Mouse (Mus musculus) forebrain, embryonic 16.5 days (tissue): ENCODE measurements around the gene Hspe1. TPM values are rescaled to one million over a fixed set of nuclear protein-coding genes. Genes with fewer than 3 reads are reported as not detected.
"Not testable (repeated sequence)": the region's sequence is repeated elsewhere in the genome, so short reads cannot be mapped to it uniquely, and the experiment has no call there.

ENCODE experiments used
- ATAC-seq: fragments of 200-750 bp; cut with Nextera tagmentation; 2 replicates; pipeline ENCODE4 v1.8.0; 2017; ENCODE audit warnings: mild to moderate bottlenecking, moderate library complexity
- H3K27ac ChIP-seq: fragments of 300-500 bp; sonication (generic); 2 replicates; pipeline ENCODE4 v1.5.1; 2014; ENCODE audit warnings: low read length, control low read depth
- H3K27me3 ChIP-seq: fragments of 300-500 bp; sonication (generic); replicated peaks from 2 replicates; pipeline ENCODE4 v1.6.1; 2014; ENCODE audit warnings: low read length; ENCODE audit not compliant: control insufficient read depth, insufficient read depth
- H3K36me3 ChIP-seq: fragments of 300-500 bp; sonication (generic); 2 replicates; pipeline ENCODE4 v1.6.1; 2014; ENCODE audit not compliant: control insufficient read depth, insufficient read depth
- H3K4me1 ChIP-seq: fragments of 300-500 bp; sonication (generic); replicated peaks from 2 replicates; pipeline ENCODE4 v1.6.1; 2014; ENCODE audit warnings: low read length; ENCODE audit not compliant: control insufficient read depth, insufficient read depth
- H3K4me2 ChIP-seq: fragments of 300-500 bp; sonication (generic); 2 replicates; pipeline ENCODE4 v1.6.1; 2014; ENCODE audit warnings: mild to moderate bottlenecking, low read length, control low read depth
- H3K4me3 ChIP-seq: fragments of 300-500 bp; sonication (generic); replicated peaks from 2 replicates; pipeline ENCODE4 v1.5.1; 2014; ENCODE audit warnings: mild to moderate bottlenecking, low read length, control low read depth
- H3K9ac ChIP-seq: fragments of 300-500 bp; sonication (generic); replicated peaks from 2 replicates; pipeline ENCODE4 v1.6.1; 2014; ENCODE audit warnings: low read depth, low read length, control low read depth
- H3K9me3 ChIP-seq: fragments of 300-500 bp; sonication (generic); 2 replicates; pipeline ENCODE4 v1.6.1; 2016; ENCODE audit warnings: low read length; ENCODE audit not compliant: control insufficient read depth
- WGBS: fragments of 180-500 bp; shearing (Covaris S2); extraction: QIAGEN DNeasy Blood & Tissue Kit; methylation state at CpG from one replicate; pipeline ENCODE4 v1.1.7; 2014; 5-methylcytosine and 5-hydroxymethylcytosine counted together
- polyA plus RNA-seq: library from polyadenylated mRNA; unstranded; fragments of >200 nt; fragmentation: Nextera tagmentation; extraction: Ambion mirVana; gene quantifications from 2 replicates; pipeline ENCODE4 v1.2.1, GENCODE M21; 2015

The Hspe1 gene
- polyA plus RNA-seq, 1 experiment from 2014 or later = 215 TPM

- H3K9ac ChIP-seq = no peak overlapping the region
- no peak overlapping the region for H3K27ac ChIP-seq
- no peak for ATAC-seq
- H3K4me1 ChIP-seq = peaks cover 11% of the 10 kb centered on the region
- H3K9me3 ChIP-seq = no peaks in the 10 kb centered on the region
- no peaks in the 10 kb centered on the region for H3K36me3 ChIP-seq
- WGBS = 73% methylated on average over 4 of the region's 4 CpGs
- peaks cover 2% of the 10 kb centered on the region; the same call in 1 of the 2 replicates for H3K27me3 ChIP-seq
- H3K4me3 ChIP-seq = peak overlapping the region; percentile 82
- peak overlapping the region; percentile 78 for H3K4me2 ChIP-seq
These were observed 34.3 kb upstream of the Hspe1 start for GRCm38 (mm10) chr1:55053596-55053995.

GRCm38 (mm10) chr1:55055322-55056115 is 32.4 kb upstream of the Hspe1 start:
- Histone ChIP-seq H3K4me3 (no peak overlapping the region), H3K4me2 (no peak overlapping the region), H3K4me1 (peaks cover 11% of the 10 kb centered on the region), H3K36me3 (no peaks in the 10 kb centered on the region), H3K9ac (no peak overlapping the region), H3K27me3 (no peaks in the 10 kb centered on the region), H3K27ac (no peak overlapping the region), H3K9me3 (no peaks in the 10 kb centered on the region)
- no peak for ATAC-seq
- WGBS = 91% methylated on average over 5 of the region's 5 CpGs

GRCm38 (mm10) chr1:55058383-55058782 is 29.5 kb upstream of the Hspe1 start:
- not testable (repeated sequence) for H3K9me3 ChIP-seq, H3K4me2 ChIP-seq, H3K9ac ChIP-seq, H3K27me3 ChIP-seq, H3K4me3 ChIP-seq, ATAC-seq, H3K36me3 ChIP-seq, H3K27ac ChIP-seq, H3K4me1 ChIP-seq
- 89% methylated on average over 2 of the region's 3 CpGs for WGBS

- 94% methylated on average over 5 of the region's 5 CpGs for WGBS
- Histone ChIP-seq H3K9me3 (no peaks in the 10 kb centered on the region), H3K27me3 (no peaks in the 10 kb centered on the region), H3K4me3 (no peak overlapping the region), H3K36me3 (peaks cover 9% of the 10 kb centered on the region), H3K4me1 (no peaks in the 10 kb centered on the region), H3K4me2 (no peak overlapping the region), H3K27ac (no peak overlapping the region), H3K9ac (no peak overlapping the region)
- no peak for ATAC-seq
These were observed 26.8 kb upstream of the Hspe1 start for GRCm38 (mm10) chr1:55061099-55061498.

- WGBS = 91% methylated on average over 4 of the region's 4 CpGs
- H3K4me2 ChIP-seq = no peak overlapping the region
- no peak for ATAC-seq
- peaks cover 9% of the 10 kb centered on the region for H3K36me3 ChIP-seq
- no peaks in the 10 kb centered on the region for H3K9me3 ChIP-seq
- H3K4me3 ChIP-seq = no peak overlapping the region
- no peaks in the 10 kb centered on the region for H3K4me1 ChIP-seq
- no peak overlapping the region for H3K9ac ChIP-seq
- no peak overlapping the region for H3K27ac ChIP-seq
- H3K27me3 ChIP-seq = no peaks in the 10 kb centered on the region
These were observed 26.2 kb upstream of the Hspe1 start for GRCm38 (mm10) chr1:55061772-55062171.

GRCm38 (mm10) chr1:55072328-55072727 is 15.6 kb upstream of the Hspe1 start:
- H3K9ac ChIP-seq, H3K27me3 ChIP-seq, H3K36me3 ChIP-seq, H3K4me2 ChIP-seq, H3K9me3 ChIP-seq, H3K4me1 ChIP-seq, ATAC-seq, H3K4me3 ChIP-seq, H3K27ac ChIP-seq: not testable (repeated sequence)

GRCm38 (mm10) chr1:55074757-55075156 is 13.2 kb upstream of the Hspe1 start:
- Histone ChIP-seq H3K27ac (no peak overlapping the region), H3K36me3 (peaks cover 16% of the 10 kb centered on the region), H3K4me3 (no peak overlapping the region), H3K4me2 (no peak overlapping the region), H3K9me3 (no peaks in the 10 kb centered on the region), H3K9ac (no peak overlapping the region), H3K4me1 (no peaks in the 10 kb centered on the region), H3K27me3 (no peaks in the 10 kb centered on the region)
- WGBS = 66% methylated on average over 2 of the region's 2 CpGs
- ATAC-seq = 0 out of 2 replicates have a peak, but pooled peaks have one; percentile 23

GRCm38 (mm10) chr1:55075652-55076394 is 12.1 kb upstream of the Hspe1 start:
- no peak for ATAC-seq
- no peak overlapping the region for H3K27ac ChIP-seq
- H3K9ac ChIP-seq = no peak overlapping the region
- no peak overlapping the region for H3K4me2 ChIP-seq
- H3K4me3 ChIP-seq = no peak overlapping the region
- no peaks in the 10 kb centered on the region for H3K9me3 ChIP-seq
- H3K36me3 ChIP-seq = peaks cover 25% of the 10 kb centered on the region
- no peaks in the 10 kb centered on the region for H3K27me3 ChIP-seq
- H3K4me1 ChIP-seq = no peaks in the 10 kb centered on the region
- 79% methylated on average over 5 of the region's 5 CpGs for WGBS

- Histone ChIP-seq H3K27me3 (no peaks in the 10 kb centered on the region), H3K36me3 (peaks cover 29% of the 10 kb centered on the region)
These were observed 11.6 kb upstream of the Hspe1 start for GRCm38 (mm10) chr1:55076395-55076743.

More at GRCm38 (mm10) chr1:55076395-55076743, 11.6 kb upstream of the Hspe1 start:
- Histone ChIP-seq H3K4me2 (no peak overlapping the region), H3K9ac (no peak overlapping the region), H3K4me1 (no peaks in the 10 kb centered on the region), H3K4me3 (no peak overlapping the region), H3K27ac (no peak overlapping the region), H3K9me3 (no peaks in the 10 kb centered on the region)
- ATAC-seq = no peak
